Mouse (Mus musculus) cerebral cortex, adult 2 months (tissue): ENCODE results near the gene Tlr2.

Experiments
- WGBS: fragments of 180-500 bp; shearing (Covaris S2); methylation state at CpG from one replicate; pipeline ENCODE4 v1.1.7; 2018; 5-methylcytosine and 5-hydroxymethylcytosine counted together

Tlr2 gene

DNA sequence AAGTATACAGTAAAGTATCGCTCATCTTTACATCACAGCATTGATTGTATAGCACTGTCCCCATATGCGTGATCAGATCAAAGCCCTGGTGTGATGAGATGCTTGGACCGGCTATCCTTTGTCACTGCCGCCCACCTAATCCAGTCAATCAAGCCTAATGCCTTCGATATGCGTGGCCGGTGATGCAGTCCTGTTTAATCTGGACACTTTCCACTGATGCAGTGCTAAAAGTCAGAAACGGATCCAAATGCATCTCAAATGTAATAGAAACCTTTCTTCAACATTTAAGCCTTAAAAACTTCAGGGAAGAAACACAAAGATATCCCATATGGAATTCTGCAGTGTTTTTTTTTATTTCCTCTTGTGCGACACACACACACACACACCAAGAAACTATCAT lies 13.9 kb downstream of the Tlr2 start:
- WGBS: 89% methylated on average over 9 of the region's 9 CpGs

DNA sequence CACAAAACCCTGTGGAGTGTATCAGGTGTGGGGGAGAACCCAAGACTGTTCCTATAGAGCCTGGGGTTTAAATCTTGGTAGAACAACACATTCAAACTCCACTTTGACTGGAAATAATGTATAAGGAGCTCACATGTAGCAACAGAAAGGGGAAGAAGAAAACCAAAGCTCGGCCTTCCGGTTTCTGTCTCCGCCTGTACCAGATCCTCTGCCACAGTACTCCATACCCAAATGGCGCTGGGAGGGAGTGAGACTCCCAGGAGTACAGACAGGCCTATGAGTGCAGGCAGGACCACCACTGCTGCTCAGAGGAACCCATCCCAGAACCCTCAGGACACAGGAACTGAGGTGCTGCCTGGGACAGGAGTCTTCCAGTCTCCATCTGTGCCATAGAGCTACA lies 17.8 kb downstream of the Tlr2 start:
- WGBS: 94% methylated on average over 4 of the region's 4 CpGs

DNA sequence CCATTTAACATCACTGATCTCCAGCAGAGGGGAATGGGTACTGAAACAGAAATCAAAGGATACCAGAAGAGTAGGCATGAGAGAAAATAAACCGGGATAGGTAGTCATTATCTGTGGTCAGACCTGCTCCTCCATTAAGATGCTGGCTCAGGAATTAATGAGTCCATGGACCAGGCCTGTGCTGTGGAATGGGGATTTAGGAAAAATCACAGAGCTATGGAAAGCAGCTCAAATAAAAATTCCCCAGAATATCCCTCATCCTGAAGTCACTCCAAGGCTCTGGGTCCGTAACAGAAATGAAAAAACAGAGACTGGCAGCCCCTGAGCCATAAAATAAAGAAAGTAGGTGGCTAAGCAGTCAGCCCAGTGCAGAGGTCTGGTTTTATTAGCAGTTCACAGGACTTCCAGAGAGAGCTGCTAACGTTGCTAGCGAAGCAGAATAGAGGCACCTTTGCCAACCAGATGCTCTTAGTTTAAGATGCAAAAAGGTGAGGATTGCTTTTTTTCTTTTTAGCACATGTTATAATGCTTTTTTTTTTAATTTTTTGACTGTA lies 25.1 kb downstream of the Tlr2 start:
- WGBS: 91% methylated on average over 4 of the region's 4 CpGs

DNA sequence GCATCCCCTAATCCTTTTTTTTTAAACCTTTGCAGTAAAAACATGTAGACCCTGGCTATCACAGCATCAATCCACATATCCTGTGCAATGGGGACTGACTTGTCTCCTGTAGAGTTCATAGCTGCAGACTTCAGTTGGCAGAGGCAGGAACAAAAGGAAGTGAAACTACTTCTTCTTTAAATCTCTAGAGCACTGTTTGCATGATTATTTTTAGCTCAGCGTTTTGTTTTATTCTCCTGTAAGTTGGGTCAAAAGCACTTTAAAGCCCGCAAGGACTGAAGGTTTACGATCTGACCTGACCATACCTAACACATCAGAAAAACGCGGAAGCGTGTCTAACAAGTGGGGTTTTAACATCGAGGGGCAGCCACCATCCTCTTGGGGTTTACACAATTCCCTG lies 29.6 kb downstream of the Tlr2 start:
- WGBS: 72% methylated on average over 7 of the region's 7 CpGs

DNA sequence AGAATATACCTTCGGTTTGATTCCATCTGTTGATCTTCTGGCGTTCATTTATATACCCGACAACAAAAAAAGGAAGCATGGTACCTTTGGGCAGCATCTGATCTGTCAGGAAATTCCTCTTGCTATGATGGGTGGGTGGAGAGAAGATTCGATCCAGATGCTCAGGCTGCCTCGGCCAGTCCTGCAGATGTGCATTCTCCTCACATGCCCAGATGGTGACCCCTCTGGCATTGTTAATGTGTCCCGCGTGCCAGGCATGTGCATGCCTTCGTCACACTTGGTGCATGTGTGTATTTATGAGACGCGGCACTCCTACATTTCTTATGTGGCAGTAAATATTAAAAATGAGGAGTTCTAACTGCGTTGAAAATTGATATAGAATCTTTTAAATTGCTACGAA lies 33.1 kb downstream of the Tlr2 start:
- 78% methylated on average over 12 of the region's 12 CpGs for WGBS

DNA sequence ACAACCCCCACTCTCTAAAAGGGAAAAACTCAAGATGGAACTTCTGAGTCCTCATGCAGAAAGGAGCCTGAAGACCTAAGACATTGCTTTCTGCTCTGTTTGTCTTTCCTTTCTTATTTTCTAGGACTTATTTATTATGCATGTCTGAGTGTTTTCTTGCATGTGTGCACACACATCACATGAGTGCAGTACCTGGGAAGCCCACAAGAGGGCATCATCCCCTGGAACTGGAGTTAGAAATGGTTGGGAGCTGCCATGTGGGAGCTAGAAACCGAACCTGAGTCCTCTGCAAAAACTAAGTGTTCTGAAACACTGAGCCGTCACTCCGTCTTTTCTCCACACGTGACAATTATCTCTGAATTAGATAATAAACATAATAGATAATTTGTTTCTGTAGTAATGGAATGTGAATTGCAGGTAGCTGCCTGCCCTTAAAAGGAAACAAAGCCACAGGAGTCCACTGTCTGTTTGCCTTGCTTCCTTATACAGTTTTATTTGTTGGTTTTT lies 39.9 kb downstream of the Tlr2 start:
- WGBS: 96% methylated on average over 4 of the region's 4 CpGs

DNA sequence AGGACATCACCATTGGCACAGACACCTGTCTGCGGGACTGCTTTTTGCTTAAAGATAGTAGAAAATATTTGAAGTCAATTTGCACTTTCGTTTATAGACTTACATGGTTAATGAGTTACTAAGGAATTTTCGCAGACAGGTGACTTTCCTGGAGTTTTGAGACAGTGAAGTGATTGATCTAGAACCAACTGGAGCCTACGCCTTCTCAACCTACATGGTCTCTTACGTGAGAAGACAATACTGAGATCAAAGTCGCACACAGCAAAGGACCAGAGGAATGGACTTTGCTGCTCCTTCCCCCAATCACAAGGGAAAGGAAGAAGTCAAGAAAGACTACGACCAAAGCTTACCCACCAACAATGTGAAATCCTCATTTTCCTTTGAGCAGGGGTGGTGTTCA lies 42.1 kb downstream of the Tlr2 start:
- WGBS: 93% methylated on average over 7 of the region's 7 CpGs

DNA sequence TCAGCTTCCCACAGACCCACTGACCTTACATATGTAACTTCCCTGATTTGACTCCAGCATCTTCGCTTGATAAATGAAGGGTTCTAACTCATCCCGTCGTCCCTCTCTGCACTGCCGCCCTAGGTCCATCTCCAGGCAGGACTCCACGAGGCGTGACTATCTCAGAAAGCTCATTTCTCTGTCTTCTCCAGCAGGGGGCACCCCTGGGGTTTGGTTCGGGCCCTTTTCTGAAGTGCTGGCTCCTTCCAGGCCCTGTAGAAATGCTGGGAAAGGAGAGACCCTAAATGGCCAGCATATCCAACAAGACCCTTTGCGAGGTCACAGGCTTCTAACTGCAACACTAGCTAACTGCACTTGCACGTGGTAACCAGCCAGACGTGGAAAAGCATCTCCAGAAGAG lies 43.7 kb downstream of the Tlr2 start:
- WGBS: 5% methylated on average over 10 of the region's 10 CpGs

DNA sequence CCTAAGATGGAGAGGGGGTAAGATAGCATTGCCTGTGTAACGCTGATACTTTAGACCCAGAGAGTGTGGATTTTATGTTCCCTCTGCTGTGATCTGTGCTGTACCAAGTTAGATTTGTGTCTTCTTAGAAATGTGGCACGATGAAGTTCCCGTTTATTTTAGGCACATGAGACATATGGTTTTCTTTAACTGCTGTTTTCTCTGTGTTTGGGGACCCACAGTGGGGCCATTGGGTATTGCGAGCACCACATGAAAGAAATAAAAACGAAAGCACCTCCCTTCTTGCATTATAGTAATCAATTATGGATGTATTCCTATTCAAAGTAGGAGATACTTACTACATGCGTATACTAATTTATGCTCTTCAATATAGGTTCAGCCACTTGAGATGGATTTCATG lies 44.5 kb downstream of the Tlr2 start:
- 43% methylated on average over 6 of the region's 6 CpGs for WGBS

DNA sequence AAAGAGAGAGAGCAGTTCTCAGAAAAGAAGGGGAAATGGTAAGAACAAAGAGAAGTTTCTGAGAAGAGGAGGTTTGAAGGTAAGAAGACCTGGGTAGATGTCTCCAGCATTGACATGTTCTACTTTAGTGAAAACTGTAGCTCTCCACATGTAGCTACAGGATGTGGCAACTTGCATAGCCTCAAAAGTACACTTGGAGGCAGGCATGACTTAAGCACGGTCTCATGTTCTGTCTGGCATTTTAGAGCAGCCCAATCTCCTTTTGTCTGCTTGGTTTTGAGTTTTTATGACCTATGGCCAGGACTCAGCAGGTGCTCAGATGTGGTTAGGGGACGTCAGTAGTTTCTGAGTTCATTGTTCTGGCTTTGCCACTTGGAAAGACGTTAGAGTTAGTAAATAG lies 50.1 kb downstream of the Tlr2 start:
- 87% methylated on average over 3 of the region's 3 CpGs for WGBS

DNA sequence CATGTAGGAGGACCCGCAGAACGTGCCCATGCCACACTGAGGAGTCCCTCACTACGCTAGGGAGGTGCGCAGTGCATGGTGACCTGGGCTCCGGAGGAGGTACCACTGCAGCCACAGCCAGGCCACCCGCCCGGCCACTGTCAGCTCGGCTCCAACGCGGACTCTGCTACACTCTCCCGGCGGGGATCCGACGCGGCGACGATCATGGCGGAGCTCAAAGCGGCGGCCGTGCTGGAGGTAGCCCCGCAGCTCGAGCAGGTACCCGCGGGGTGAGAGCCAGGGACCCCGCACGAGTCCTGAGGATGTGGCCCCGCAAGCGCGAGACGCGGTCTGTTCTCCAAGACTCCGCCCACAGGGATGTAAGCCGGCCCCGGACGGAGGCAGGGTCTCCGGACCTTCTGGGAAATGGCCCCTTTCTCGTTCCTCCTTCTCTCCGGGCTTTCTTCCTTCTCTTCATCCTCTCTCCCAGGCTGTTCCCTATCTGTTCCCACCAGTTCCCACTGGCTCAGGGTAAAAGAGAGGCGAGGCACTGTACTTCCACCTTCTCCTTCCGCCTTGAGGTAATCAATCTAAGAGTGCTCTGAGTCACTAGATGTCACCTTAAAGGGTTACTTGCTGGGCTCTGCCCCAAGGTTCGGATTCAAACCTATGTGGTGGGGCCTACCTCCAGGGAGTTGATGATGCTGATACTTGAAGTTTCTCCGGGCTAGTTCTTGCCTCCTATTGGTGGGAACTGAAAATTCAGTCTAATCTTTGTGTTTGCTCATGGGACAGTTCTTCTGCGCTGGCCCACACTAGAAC lies 51.7 kb downstream of the Tlr2 start:
- WGBS: 4% methylated on average over 44 of the region's 44 CpGs

DNA sequence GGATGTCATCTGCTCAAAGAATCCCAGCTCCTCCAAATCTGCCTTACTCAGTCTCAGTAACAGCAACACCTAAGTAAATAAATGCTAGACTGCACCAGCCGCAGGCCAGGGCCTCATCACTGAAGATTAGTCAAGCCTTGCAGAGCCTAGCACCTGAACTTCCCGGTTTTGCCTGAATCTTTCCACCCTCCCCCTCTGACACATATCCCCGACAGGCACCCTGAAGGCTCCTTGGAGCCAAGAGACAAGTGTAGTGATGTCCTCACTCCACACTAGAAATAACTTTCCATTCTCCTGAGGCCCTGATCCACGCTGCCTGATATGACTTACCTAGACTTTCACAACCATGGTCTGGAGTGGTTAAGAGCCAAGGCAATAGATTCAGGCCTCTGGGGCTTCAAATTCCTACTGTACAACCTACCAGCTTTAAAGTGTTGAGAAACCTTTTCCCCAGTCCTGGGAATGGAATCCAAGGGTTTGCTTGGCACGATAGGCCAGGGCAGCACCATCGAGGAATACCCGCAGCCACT lies 53.7 kb downstream of the Tlr2 start:
- WGBS: 90% methylated on average over 7 of the region's 7 CpGs

DNA sequence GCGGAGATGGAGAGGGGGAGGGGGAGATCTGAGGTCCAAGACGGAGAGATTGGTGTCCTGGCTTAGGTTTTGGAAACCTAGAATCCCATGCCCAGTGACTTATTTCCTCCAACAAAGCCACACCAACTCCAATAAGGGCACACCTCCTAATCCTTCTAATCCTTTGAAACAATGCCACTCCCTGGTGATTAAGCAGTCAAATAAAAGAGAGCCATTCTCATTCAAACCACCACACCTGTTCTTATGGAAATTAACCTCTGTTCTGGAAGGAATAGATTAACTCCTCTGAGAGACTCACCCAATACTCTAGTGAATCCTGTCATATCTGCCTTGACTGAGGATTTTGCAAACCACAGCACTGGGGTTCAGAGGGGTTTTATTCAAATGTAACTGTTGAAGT lies 54.5 kb downstream of the Tlr2 start:
- WGBS: 89% methylated on average over 2 of the region's 2 CpGs
